Mouse (Mus musculus) forebrain, postnatal 0 days (tissue): ENCODE measurements around the gene Tmem82. TPM values are rescaled to one million over a fixed set of nuclear protein-coding genes. Genes with fewer than 3 reads are reported as not detected.

Experiments
- ATAC-seq: fragments of 200-750 bp; cut with Nextera tagmentation; 2 replicates; pipeline ENCODE4 v1.8.0; 2017; ENCODE audit warnings: mild to moderate bottlenecking, moderate library complexity
- DNase-seq: peaks from one replicate; pipeline ENCODE4 v3.0.0-alpha.2; 2015
- H3K27ac ChIP-seq: fragments of 300-500 bp; sonication (generic); 2 replicates; pipeline ENCODE4 v1.5.1; 2014; ENCODE audit warnings: low read depth, mild to moderate bottlenecking, antibody characterized with exemption, low read length, moderate library complexity, mixed read lengths
- H3K27me3 ChIP-seq: fragments of 300-500 bp; sonication (generic); 2 replicates; pipeline ENCODE4 v1.6.1; 2014; ENCODE audit warnings: mild to moderate bottlenecking, low read length, mixed read lengths; ENCODE audit not compliant: insufficient read depth
- H3K36me3 ChIP-seq: fragments of 300-500 bp; sonication (generic); 2 replicates; pipeline ENCODE4 v1.6.1; 2014; ENCODE audit warnings: mild to moderate bottlenecking, moderate library complexity; ENCODE audit not compliant: insufficient read depth
- H3K4me1 ChIP-seq: fragments of 300-500 bp; sonication (generic); 2 replicates; pipeline ENCODE4 v1.6.1; 2014; ENCODE audit warnings: antibody characterized with exemption; ENCODE audit not compliant: insufficient read depth
- H3K4me2 ChIP-seq: fragments of 300-500 bp; sonication (generic); 2 replicates; pipeline ENCODE4 v1.6.1; 2014; ENCODE audit warnings: low read depth, mild to moderate bottlenecking, moderate library complexity
- H3K4me3 ChIP-seq: fragments of 300-500 bp; sonication (generic); 2 replicates; pipeline ENCODE4 v1.5.1; 2014; ENCODE audit warnings: low read depth, low read length, mixed read lengths
- H3K9ac ChIP-seq: fragments of 300-500 bp; sonication (generic); 2 replicates; pipeline ENCODE4 v1.6.1; 2014; ENCODE audit warnings: mild to moderate bottlenecking
- H3K9me3 ChIP-seq: fragments of 300-500 bp; sonication (generic); 2 replicates; pipeline ENCODE4 v1.6.1; 2016; ENCODE audit warnings: low read length
- CTCF ChIP-seq: sonication (generic); IDR thresholded peaks from 2 replicates; pipeline ENCODE4 v1.5.1; 2016; ENCODE audit warnings: antibody characterized with exemption, control low read depth, low read depth
- WGBS: fragments of 180-500 bp; shearing (Covaris S2); extraction: QIAGEN DNeasy Blood & Tissue Kit; methylation state at CpG from one replicate; pipeline ENCODE4 v1.1.7; 2014; 5-methylcytosine and 5-hydroxymethylcytosine counted together
- polyA plus RNA-seq: library from polyadenylated mRNA; unstranded; fragments of >200 nt; fragmentation: Nextera tagmentation; extraction: Ambion mirVana; gene quantifications from 2 replicates; pipeline ENCODE4 v1.2.1, GENCODE M21; 2015
- total RNA-seq: library from RNA; depleted of rRNA; stranded (reverse); fragments of >200 nt; gene quantifications from 2 replicates; pipeline ENCODE4 v1.2.3, GENCODE M21; 2014

Tmem82 gene
- total and polyA plus RNA-seq, 2 experiments from 2014 or later, result 0.21 to 0.33 TPM

GRCm38 (mm10) chr4:141628661-141629060 lies 10.2 kb upstream of the Tmem82 start:
- DNase-seq, result no peak
- Histone ChIP-seq H3K4me1 (no peaks in the 10 kb centered on the region), H3K27ac (no peak overlapping the region), H3K9ac (no peak overlapping the region), H3K36me3 (peaks cover 80% of the 10 kb centered on the region), H3K4me3 (no peak overlapping the region), H3K27me3 (no peaks in the 10 kb centered on the region), H3K9me3 (no peaks in the 10 kb centered on the region), H3K4me2 (no peak overlapping the region)
- WGBS, result 84% methylated on average over 14 of the region's 14 CpGs
- TF ChIP-seq CTCF, result no peak
- no peak for ATAC-seq

GRCm38 (mm10) chr4:141627502-141627901 lies 9.1 kb upstream of the Tmem82 start:
- Histone ChIP-seq H3K4me2 (no peak overlapping the region), H3K27ac (no peak overlapping the region), H3K9me3 (no peaks in the 10 kb centered on the region), H3K27me3 (no peaks in the 10 kb centered on the region), H3K4me1 (no peaks in the 10 kb centered on the region), H3K9ac (no peak overlapping the region), H3K36me3 (peaks cover 70% of the 10 kb centered on the region), H3K4me3 (no peak overlapping the region)
- 94% methylated on average over 5 of the region's 5 CpGs for whole genome bisulfite sequencing
- DNase-seq, result no peak
- no peak for TF ChIP-seq CTCF
- no peak for ATAC-seq

GRCm38 (mm10) chr4:141625774-141626550 lies 7.5 kb upstream of the Tmem82 start:
- no peak overlapping the region for H3K27ac ChIP-seq
- DNase-seq (no peak), ATAC-seq (no peak)
- no peak overlapping the region for H3K4me2 ChIP-seq
- no peak overlapping the region for H3K4me3 ChIP-seq
- no peaks in the 10 kb centered on the region for H3K4me1 ChIP-seq
- no peaks in the 10 kb centered on the region for H3K9me3 ChIP-seq
- no peaks in the 10 kb centered on the region for H3K27me3 ChIP-seq
- no peak overlapping the region for H3K9ac ChIP-seq
- peaks cover 55% of the 10 kb centered on the region for H3K36me3 ChIP-seq
- 92% methylated on average over 16 of the region's 16 CpGs for WGBS
- no peak for TF ChIP-seq CTCF

GRCm38 (mm10) chr4:141624983-141625773 lies 6.7 kb upstream of the Tmem82 start:
- Histone ChIP-seq H3K4me2 (no peak overlapping the region), H3K36me3 (peaks cover 47% of the 10 kb centered on the region), H3K9ac (no peak overlapping the region), H3K4me3 (no peak overlapping the region), H3K27ac (no peak overlapping the region), H3K4me1 (no peaks in the 10 kb centered on the region), H3K27me3 (no peaks in the 10 kb centered on the region), H3K9me3 (no peaks in the 10 kb centered on the region)
- 80% methylated on average over 18 of the region's 19 CpGs for WGBS
- TF ChIP-seq CTCF, result peak; percentile 61
- ATAC-seq (no peak), DNase-seq (no peak)

GRCm38 (mm10) chr4:141624134-141624533 lies 5.7 kb upstream of the Tmem82 start:
- Histone ChIP-seq H3K4me1 (no peaks in the 10 kb centered on the region), H3K36me3 (peaks cover 37% of the 10 kb centered on the region), H3K27ac (no peak overlapping the region), H3K9me3 (no peaks in the 10 kb centered on the region), H3K4me3 (no peak overlapping the region), H3K27me3 (no peaks in the 10 kb centered on the region), H3K4me2 (no peak overlapping the region), H3K9ac (no peak overlapping the region)
- 91% methylated on average over 8 of the region's 8 CpGs for WGBS
- no peak for ATAC-seq
- no peak for TF ChIP-seq CTCF
- no peak for DNase-seq

GRCm38 (mm10) chr4:141623666-141624065 lies 5.2 kb upstream of the Tmem82 start, which contains the start of gene Slc25a34:
Gene Slc25a34 (minus strand): TSS chr4:141623821.
- H3K4me3 ChIP-seq, result no peak within 1 kb of the TSS
- H3K9ac ChIP-seq, result no peak within 1 kb of the TSS
- DNase-seq, result no peak
- peaks cover 32% of the 10 kb centered on the region for H3K36me3 ChIP-seq
- no peak for TF ChIP-seq CTCF
- ATAC-seq, result peak; percentile 61
- H3K9me3 ChIP-seq, result no peaks in the 10 kb centered on the region
- no peaks in the 10 kb centered on the region for H3K4me1 ChIP-seq
- 64% methylated on average over 1 of the region's 1 CpGs for WGBS
- H3K27ac ChIP-seq, result no peak within 1 kb of the TSS
- H3K4me2 ChIP-seq, result no peak within 1 kb of the TSS
- H3K27me3 ChIP-seq, result no peaks in the 10 kb centered on the region

- TF ChIP-seq CTCF, result no peak
- Histone ChIP-seq H3K4me2 (no peak overlapping the region), H3K9me3 (no peaks in the 10 kb centered on the region), H3K4me1 (no peaks in the 10 kb centered on the region), H3K27ac (no peak overlapping the region), H3K4me3 (no peak overlapping the region), H3K27me3 (no peaks in the 10 kb centered on the region), H3K9ac (no peak overlapping the region), H3K36me3 (peaks cover 26% of the 10 kb centered on the region)
- ATAC-seq (no peak), DNase-seq (no peak)
- WGBS, result 91% methylated on average over 11 of the region's 11 CpGs
These were observed 4.6 kb upstream of the Tmem82 start for GRCm38 (mm10) chr4:141623037-141623436.
